Mouse (Mus musculus) spleen, adult 2 months (tissue): ENCODE measurements around the gene Ssbp4. TPM values are rescaled to one million over a fixed set of nuclear protein-coding genes. Genes with fewer than 3 reads are reported as not detected.
A peak's percentile ranks its signal among the peaks of the same experiment; 100 is the strongest.

ENCODE experiments used
- DNase-seq, 2 experiments: peaks; one replicate each; pipeline versions ENCODE4 v3.0.0 to v3.0.0-alpha.2; 2012 to 2021; ENCODE audit warnings: low spot score in 2 of 2, low read depth in 1 of 2
- H3K27ac ChIP-seq: fragments of 200-500 bp; 2 replicates; pipeline ENCODE4 v1.5.1; 2012; ENCODE audit warnings: low read length, inconsistent platforms; ENCODE audit not compliant: insufficient read depth
- H3K27me3 ChIP-seq: fragments of 200-500 bp; 2 replicates; pipeline ENCODE4 v1.6.1; 2012; ENCODE audit warnings: mild to moderate bottlenecking, moderate library complexity, low read length, inconsistent platforms; ENCODE audit not compliant: control insufficient read depth, insufficient read depth
- H3K36me3 ChIP-seq: fragments of 200-500 bp; 2 replicates; pipeline ENCODE4 v1.6.1; 2012; ENCODE audit warnings: mild to moderate bottlenecking, low read length, inconsistent platforms; ENCODE audit not compliant: control insufficient read depth, insufficient read depth
- H3K4me1 ChIP-seq: fragments of 200-500 bp; 2 replicates; pipeline ENCODE4 v1.6.1; 2011; ENCODE audit warnings: inconsistent platforms; ENCODE audit not compliant: control insufficient read depth, insufficient read depth, insufficient read length
- H3K4me3 ChIP-seq: fragments of 200-500 bp; 2 replicates; pipeline ENCODE4 v1.5.1; 2011; ENCODE audit warnings: mild to moderate bottlenecking, inconsistent platforms; ENCODE audit not compliant: insufficient read depth, insufficient read length; ENCODE audit errors: extremely low read depth
- CTCF ChIP-seq: fragments of 200-500 bp; IDR thresholded peaks from 2 replicates; pipeline ENCODE4 v1.5.1; 2011; ENCODE audit warnings: mild to moderate bottlenecking, inconsistent platforms; ENCODE audit not compliant: insufficient read depth, insufficient read length, insufficient replicate concordance; ENCODE audit errors: extremely low read depth
- POLR2A ChIP-seq: fragments of 200-500 bp; IDR thresholded peaks from 2 replicates; pipeline ENCODE4 v1.6.1; 2011; ENCODE audit warnings: low read depth, low read length, inconsistent platforms
- WGBS: fragments of 180-500 bp; shearing (Covaris S2); methylation state at CpG from one replicate; pipeline ENCODE4 v1.1.7; 2018; 5-methylcytosine and 5-hydroxymethylcytosine counted together
- polyA plus RNA-seq: library from polyadenylated mRNA; depleted of rRNA; stranded (reverse); fragments of >200 nt; gene quantifications from 2 replicates; pipeline ENCODE4 v1.2.3, GENCODE M21; 2012

Gene Ssbp4
- polyA plus RNA-seq, 1 experiment = 168 TPM

DNA sequence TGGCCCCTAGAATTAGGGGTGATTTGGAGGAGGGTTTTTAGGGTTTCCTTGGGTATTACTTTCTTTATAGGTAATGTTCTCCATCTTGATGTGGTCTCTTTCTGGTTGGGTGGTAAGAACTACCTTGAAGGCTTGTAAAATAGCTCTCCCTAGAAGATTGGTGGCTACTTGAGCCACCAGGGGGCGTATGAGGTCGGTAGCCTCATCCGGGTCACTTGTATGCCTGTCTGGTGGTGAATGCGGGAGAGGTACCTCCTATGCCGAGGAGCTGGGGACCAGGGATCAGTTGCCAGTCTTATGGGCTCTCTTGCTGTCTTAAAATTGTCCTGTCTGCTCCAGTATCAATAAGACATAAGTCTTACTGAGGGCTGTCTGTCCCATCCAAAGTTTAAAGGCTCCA is 16.4 kb upstream of the Ssbp4 start:
- no peaks in the 10 kb centered on the region for H3K27me3 ChIP-seq
- no peak overlapping the region for H3K4me3 ChIP-seq
- H3K36me3 ChIP-seq = no peaks in the 10 kb centered on the region
- H3K27ac ChIP-seq = no peak overlapping the region
- 34% methylated on average over 5 of the region's 5 CpGs for WGBS
- peaks cover 3% of the 10 kb centered on the region; the same call in 1 of the 2 replicates for H3K4me1 ChIP-seq
- DNase-seq = peak in 1 of 2 experiments; percentile 28
- TF ChIP-seq POLR2A (no peak), CTCF (peak; percentile 26; the same call in 1 of the 2 replicates)

DNA sequence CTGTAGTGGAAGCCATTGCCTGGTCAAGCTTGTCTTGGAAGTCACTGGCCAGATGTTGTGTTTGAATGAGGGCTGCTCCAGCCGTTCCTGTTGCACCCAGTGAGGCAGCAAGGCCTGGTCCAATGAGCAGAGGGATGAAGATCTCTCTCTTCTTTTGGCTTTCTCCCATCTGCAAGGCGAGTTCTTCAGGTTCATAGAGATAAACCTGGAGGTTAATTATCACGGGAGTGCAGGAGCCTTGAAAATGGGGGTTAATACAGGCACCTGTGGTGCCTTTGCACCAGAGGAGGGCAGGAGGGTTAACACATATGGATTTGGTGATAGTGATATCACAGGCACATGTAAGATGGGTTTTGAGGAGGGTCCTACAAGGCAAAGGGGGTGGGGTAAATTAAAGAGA is 13.5 kb upstream of the Ssbp4 start:
- DNase-seq = no peak
- Histone ChIP-seq H3K4me3 (no peak overlapping the region), H3K27me3 (no peaks in the 10 kb centered on the region), H3K4me1 (peaks cover 18% of the 10 kb centered on the region; the same call in 1 of the 2 replicates), H3K36me3 (no peaks in the 10 kb centered on the region), H3K27ac (no peak overlapping the region)
- WGBS = 74% methylated on average over 3 of the region's 3 CpGs
- TF ChIP-seq CTCF (no peak), POLR2A (no peak)

DNA sequence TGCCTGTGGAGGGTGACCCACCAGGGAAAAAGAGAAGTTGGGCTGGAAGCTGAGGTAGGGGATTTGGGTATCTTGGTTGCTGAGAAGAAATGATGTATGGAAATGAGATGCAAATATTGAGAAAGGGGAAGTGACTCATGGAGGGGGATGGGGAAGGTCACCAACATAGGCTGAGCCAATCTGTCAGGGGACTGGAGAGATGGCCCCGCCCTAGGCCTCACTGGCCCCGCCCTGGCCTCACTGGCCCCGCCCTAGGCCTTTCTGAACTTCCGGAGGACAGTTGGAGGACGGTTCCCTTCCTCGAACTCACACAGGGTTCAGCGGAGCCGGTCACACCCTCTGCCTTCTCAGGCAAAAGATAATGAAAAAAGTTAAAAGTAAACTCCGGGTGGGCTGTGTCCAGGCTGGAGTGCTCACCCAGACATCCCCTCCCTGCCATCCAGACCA is 10.2 kb upstream of the Ssbp4 start:
- Histone ChIP-seq H3K4me3 (peak overlapping the region; percentile 26; the same call in 1 of the 2 replicates), H3K27ac (peak overlapping the region; percentile 84), H3K36me3 (no peaks in the 10 kb centered on the region), H3K27me3 (no peaks in the 10 kb centered on the region), H3K4me1 (peaks cover 29% of the 10 kb centered on the region; the same call in 1 of the 2 replicates)
- peak; percentile 88 to 90 for DNase-seq
- TF ChIP-seq CTCF = no peak
- 0 out of 2 replicates have a peak, but pooled peaks have one; percentile 11 for TF ChIP-seq POLR2A
- WGBS = 7% methylated on average over 9 of the region's 9 CpGs

DNA sequence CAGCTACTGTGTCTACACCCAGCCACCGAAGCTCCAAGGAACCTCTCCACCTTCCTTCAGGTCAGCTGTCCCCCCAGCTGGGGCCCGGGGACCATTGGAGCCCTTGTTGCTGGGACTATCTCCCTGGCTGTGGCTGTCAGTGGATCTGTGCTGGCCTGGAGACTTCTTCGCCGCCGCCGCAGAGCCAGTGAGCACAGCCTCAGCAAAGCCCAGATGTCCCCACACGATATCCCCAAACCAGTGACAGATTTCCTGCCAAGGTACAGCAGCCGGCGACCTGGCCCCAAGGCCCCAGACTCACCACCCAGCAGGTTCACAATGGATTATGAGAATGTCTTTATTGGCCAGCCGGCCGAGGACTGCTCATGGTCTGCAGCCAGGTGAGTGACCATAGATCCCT is 9.3 kb upstream of the Ssbp4 start:
- TF ChIP-seq POLR2A (no peak), CTCF (no peak)
- Histone ChIP-seq H3K4me3 (peak overlapping the region; percentile 59), H3K27me3 (no peaks in the 10 kb centered on the region), H3K4me1 (peaks cover 29% of the 10 kb centered on the region; the same call in 1 of the 2 replicates), H3K36me3 (no peaks in the 10 kb centered on the region), H3K27ac (peak overlapping the region; percentile 84)
- no peak for DNase-seq
- 36% methylated on average over 11 of the region's 11 CpGs for WGBS

DNA sequence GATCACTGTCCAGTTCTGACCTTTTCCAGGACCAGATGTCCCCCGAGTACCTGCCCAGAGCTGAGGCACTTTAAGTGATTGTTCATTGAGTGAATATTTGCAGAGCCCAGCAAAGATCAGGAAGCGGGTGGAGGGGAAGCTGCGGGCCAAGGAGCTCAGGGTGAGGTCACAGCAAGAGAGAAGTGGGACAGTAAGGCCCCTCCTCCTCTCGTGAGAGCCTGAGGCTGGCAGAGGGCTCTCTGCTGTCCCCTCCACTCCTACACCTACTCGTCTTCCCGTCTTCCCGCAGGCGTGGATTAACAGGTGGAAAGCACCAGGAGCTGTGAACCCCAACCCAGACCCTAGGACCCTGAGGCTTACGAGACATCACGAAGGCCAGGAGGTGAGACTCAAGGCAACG is 8.0 kb upstream of the Ssbp4 start:
- 32% methylated on average over 11 of the region's 11 CpGs for WGBS
- TF ChIP-seq CTCF (no peak), POLR2A (no peak)
- Histone ChIP-seq H3K36me3 (no peaks in the 10 kb centered on the region), H3K4me3 (peak overlapping the region; percentile 59), H3K27me3 (no peaks in the 10 kb centered on the region), H3K4me1 (peaks cover 29% of the 10 kb centered on the region; the same call in 1 of the 2 replicates), H3K27ac (peak overlapping the region; percentile 84)
- DNase-seq = no peak

DNA sequence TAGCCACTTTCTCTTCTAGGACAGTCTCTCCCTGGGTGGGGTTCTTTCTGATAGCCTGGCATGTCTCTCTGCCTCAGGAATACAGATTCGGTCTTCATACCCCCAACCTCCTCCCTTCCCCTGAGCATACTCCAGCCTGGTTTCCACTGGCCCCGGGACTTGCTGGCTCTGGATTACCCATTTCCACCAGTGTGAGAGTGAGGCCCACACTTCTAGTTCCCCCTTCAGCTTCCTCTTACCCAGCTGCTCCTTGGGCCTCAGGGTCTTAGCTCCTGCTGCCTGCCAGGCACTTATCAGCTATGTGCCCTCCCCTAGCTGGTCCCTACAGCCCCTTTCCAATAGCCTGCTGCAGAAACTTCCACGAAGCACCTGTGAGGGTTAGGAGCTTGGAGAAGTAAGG is 7.2 kb upstream of the Ssbp4 start, which contains the start of gene Lrrc25:
Gene Lrrc25, plus strand, starts transcription at position 262 of the 400 bp plus-strand sequence.
- no peaks in the 10 kb centered on the region for H3K36me3 ChIP-seq
- no peaks in the 10 kb centered on the region for H3K27me3 ChIP-seq
- H3K27ac ChIP-seq = peak within 1 kb of the TSS; percentile 84
- H3K4me3 ChIP-seq = peak within 1 kb of the TSS; percentile 59
- H3K4me1 ChIP-seq = peaks cover 29% of the 10 kb centered on the region; the same call in 1 of the 2 replicates
- 18% methylated on average over 3 of the region's 3 CpGs for WGBS
- DNase-seq = no peak
- TF ChIP-seq CTCF (no peak), POLR2A (no peak)

DNA sequence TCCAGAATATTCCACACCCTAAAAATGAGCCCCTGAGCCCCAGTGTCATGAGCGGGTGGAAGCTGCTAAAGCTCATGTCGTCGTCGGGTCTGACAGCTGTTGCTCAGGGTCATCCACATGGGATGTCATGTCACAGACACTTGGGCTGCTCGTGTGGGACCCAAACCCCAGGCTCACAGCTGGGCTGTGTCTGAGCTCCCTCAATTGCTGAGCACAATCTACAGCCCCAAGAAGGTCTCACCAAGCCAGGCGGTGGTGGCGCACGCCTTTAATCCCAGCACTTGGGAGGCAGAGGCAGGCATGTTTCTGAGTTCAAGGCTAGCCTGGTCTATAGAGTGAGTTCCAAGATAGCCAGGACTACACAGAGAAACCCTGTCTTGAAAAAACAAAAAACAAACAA is 6.6 kb upstream of the Ssbp4 start:
- Histone ChIP-seq H3K4me1 (peaks cover 33% of the 10 kb centered on the region; the same call in 1 of the 2 replicates), H3K27ac (0 out of 2 replicates have a peak overlapping the region, but pooled peaks have one; percentile 5), H3K4me3 (no peak overlapping the region), H3K27me3 (no peaks in the 10 kb centered on the region), H3K36me3 (no peaks in the 10 kb centered on the region)
- WGBS = 89% methylated on average over 8 of the region's 8 CpGs
- TF ChIP-seq CTCF (no peak), POLR2A (no peak)
- no peak for DNase-seq
